Mouse (Mus musculus) bone marrow, adult 2 months (tissue): ENCODE results near the gene Sohlh2. TPM values are rescaled to one million over a fixed set of nuclear protein-coding genes. Genes with fewer than 3 reads are reported as not detected.

Experiments used
- H3K27ac ChIP-seq: fragments of 200-500 bp; 2 replicates; pipeline ENCODE4 v1.5.1; 2012; ENCODE audit warnings: low read depth, mild to moderate bottlenecking, control low read depth, inconsistent platforms, low read length; ENCODE audit not compliant: control insufficient read depth, poor library complexity, insufficient read depth
- H3K4me1 ChIP-seq: fragments of 200-500 bp; 2 replicates; pipeline ENCODE4 v1.6.1; 2011; ENCODE audit warnings: low read length; ENCODE audit not compliant: control insufficient read depth, insufficient read depth
- H3K4me3 ChIP-seq: fragments of 200-500 bp; replicated peaks from 2 replicates; pipeline ENCODE3; 2011; ENCODE audit warnings: mild to moderate bottlenecking, low read depth, low read length, control low read depth; ENCODE audit not compliant: control insufficient read depth
- CTCF ChIP-seq: fragments of 200-500 bp; IDR thresholded peaks from 2 replicates; pipeline ENCODE4 v1.5.1; 2011; ENCODE audit warnings: low read length, control low read depth; ENCODE audit not compliant: control insufficient read depth, insufficient read depth
- POLR2A ChIP-seq: fragments of 200-500 bp; IDR thresholded peaks from 2 replicates; pipeline ENCODE4 v1.6.1; 2011; ENCODE audit warnings: low read depth, mild to moderate bottlenecking, control low read depth, low read length, borderline replicate concordance; ENCODE audit not compliant: control insufficient read depth
- WGBS: fragments of 180-500 bp; shearing (Covaris S2); methylation state at CpG from one replicate; pipeline ENCODE4 v1.1.7; 2018; 5-methylcytosine and 5-hydroxymethylcytosine counted together
- polyA plus RNA-seq: library from polyadenylated mRNA; stranded (reverse); fragments of >200 nt; gene quantifications from 2 replicates; pipeline ENCODE4 v1.2.4, GENCODE M21; 2011; ENCODE audit warnings: low replicate concordance; ENCODE audit not compliant: missing spikeins, insufficient read depth, insufficient read length

Sohlh2 gene
- not detected in 2 replicates for polyA plus RNA-seq

DNA sequence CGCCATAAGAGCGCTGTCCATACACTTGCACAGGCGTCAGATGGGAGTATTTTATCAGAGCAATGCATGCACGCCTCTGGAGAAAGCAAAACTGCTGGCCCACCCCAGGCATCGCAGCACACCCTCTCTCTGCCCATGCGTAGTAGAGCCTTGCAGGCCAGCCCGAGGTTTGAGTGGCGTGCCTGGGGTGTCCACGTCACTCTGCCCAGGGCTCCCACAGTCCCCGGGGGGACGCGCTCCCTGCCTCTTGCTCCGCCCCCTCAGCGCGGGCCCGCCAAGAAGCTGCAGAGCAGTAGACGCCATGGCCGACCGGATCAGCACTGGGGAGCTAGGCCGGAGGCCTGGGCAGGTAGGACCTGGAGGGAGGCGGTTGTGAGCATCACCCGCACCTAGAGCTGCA is at the start of gene Sohlh2:
Gene Sohlh2, plus strand, starts transcription at position 263 of the 400 bp plus-strand sequence.
- Histone ChIP-seq H3K4me1 (no peaks in the 10 kb centered on the region), H3K27ac (no peak within 1 kb of the TSS), H3K4me3 (no peak within 1 kb of the TSS)
- WGBS, result 86% methylated on average over 22 of the region's 22 CpGs
- TF ChIP-seq CTCF, result no peak
- no peak for TF ChIP-seq POLR2A

DNA sequence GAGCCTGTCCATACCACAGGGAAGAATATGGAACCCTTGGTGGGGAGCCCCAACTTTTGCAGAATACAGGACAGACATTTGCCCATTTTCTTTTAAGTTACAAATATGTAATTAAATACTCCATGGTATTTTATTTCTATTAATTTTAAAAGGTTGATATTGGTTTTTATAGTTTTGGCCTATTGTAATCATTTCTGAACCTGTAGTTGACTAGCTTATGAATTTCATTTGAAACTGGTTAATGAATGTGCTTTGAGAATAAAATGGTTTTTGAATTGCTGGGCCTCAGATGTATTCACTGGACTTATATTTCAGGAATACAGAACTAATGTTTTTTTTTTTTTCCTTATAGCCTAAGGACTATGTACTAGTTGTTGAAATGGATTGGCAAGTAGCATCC is 44.8 kb upstream of the Sohlh2 start, which contains the start of gene Ccdc169:
Gene Ccdc169, plus strand, starts transcription at position 301 of the 400 bp plus-strand sequence.
- H3K27ac ChIP-seq, result no peak within 1 kb of the TSS
- H3K4me1 ChIP-seq, result no peaks in the 10 kb centered on the region
- H3K4me3 ChIP-seq, result no peak within 1 kb of the TSS
- TF ChIP-seq POLR2A (no peak), CTCF (no peak)

DNA sequence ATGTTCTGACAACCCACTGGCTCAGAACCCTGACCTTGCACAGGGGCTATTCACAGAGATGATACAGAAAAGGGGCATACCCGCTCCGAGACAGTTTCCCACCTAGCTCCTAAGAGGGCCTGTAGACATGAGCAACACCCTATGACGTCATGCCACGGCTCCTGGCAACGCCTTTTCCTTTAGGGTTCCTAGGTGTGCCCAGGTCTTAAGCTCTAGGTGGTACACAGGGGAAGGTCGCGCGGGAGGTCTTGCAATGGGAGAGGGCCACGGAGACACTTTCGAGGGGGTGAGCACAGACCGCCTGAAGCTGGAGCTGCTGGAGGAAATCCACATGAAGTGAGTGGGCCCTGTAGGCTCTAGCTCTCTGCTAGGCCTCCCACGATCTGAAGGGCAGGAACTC is 42.0 kb upstream of the Sohlh2 start:
- 87% methylated on average over 12 of the region's 12 CpGs for WGBS
- Histone ChIP-seq H3K4me1 (no peaks in the 10 kb centered on the region), H3K27ac (no peak overlapping the region), H3K4me3 (no peak overlapping the region)
- TF ChIP-seq CTCF (no peak), POLR2A (no peak)

DNA sequence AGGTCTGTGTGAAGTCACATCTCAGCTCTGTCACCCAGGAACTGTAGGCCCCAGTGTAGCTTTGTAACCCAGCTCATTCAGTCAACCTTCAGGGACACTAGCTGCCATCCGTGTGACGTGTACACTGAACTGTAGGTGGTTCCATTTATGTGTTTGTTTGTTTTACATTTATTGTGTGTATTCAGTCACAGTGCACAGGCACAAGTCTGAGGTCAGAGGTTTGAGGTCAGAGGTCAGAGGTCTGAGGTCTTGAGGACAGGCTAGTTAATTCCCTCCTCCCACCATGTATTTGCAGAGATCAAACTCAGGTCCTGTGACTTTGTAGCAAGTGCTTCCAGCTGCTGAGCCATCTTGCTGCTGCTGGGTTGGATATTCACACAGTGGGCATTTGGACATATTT is 40.4 kb upstream of the Sohlh2 start:
- TF ChIP-seq POLR2A (no peak), CTCF (no peak)
- no peak overlapping the region for H3K4me3 ChIP-seq
- 93% methylated on average over 2 of the region's 2 CpGs for WGBS
- H3K4me1 ChIP-seq, result no peaks in the 10 kb centered on the region
- no peak overlapping the region for H3K27ac ChIP-seq

DNA sequence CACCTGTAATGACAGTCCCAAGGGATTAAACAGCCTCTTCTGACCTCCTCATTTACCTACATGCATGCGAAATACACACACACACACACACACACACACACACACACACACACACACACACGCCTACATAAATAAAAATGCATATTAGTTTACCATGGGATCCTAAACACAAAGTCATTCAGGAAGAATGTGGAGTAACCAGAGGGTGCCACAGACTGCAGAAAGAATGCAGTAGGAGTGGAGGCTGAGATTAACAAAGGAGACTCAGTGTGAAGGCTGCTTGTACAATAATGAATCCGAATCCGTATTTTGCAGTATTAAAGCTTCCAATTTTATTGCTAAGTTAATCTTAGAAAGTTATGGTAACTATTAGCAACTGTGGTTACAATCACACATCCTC is 36.9 kb upstream of the Sohlh2 start:
- H3K4me3 ChIP-seq, result no peak overlapping the region
- no peaks in the 10 kb centered on the region for H3K4me1 ChIP-seq
- WGBS, result 80% methylated on average over 4 of the region's 4 CpGs
- no peak overlapping the region for H3K27ac ChIP-seq
- TF ChIP-seq CTCF, result no peak
- no peak for TF ChIP-seq POLR2A

DNA sequence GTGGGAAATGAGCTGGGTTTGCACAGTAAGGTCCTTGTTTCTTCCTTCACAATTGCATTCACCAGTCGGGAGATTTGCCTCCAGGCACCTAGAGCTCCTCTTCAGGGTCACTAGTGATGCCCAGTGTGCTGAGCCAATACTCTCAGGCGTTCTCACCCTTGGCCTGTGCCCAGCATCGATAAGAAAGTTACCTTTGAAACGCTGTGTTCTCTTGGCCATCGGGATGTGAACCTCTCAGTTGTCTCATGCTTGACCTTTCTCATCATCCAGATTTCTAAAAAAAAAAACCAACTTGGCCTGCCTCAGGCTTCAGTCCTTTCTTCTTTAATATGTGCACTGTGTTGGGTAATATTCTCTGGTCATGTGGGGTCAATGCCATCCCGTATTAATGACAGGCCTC is 35.4 kb upstream of the Sohlh2 start:
- TF ChIP-seq CTCF (no peak), POLR2A (no peak)
- no peak overlapping the region for H3K27ac ChIP-seq
- WGBS, result 78% methylated on average over 6 of the region's 6 CpGs
- no peaks in the 10 kb centered on the region for H3K4me1 ChIP-seq
- no peak overlapping the region for H3K4me3 ChIP-seq

DNA sequence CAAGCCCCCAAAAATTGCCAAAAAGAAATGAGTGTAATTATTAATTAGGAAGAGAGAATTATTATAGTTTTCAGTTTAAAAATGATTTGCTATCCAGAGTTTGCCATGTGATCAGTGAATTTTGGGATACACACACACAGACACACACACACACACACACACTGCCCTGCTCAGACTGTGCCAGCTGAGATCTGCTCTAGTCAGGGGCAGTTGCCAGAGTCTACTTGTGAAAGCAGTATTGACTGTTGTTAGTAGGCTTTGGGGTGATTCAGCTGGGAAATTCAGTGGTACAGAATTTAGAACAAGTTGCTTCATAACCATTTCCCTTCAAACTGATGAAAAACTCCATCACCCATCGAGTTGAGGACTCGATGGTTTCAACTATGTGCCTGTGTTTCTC is 34.7 kb upstream of the Sohlh2 start:
- Histone ChIP-seq H3K4me1 (no peaks in the 10 kb centered on the region), H3K4me3 (no peak overlapping the region), H3K27ac (no peak overlapping the region)
- TF ChIP-seq CTCF (no peak), POLR2A (no peak)
- WGBS, result 51% methylated on average over 2 of the region's 2 CpGs

DNA sequence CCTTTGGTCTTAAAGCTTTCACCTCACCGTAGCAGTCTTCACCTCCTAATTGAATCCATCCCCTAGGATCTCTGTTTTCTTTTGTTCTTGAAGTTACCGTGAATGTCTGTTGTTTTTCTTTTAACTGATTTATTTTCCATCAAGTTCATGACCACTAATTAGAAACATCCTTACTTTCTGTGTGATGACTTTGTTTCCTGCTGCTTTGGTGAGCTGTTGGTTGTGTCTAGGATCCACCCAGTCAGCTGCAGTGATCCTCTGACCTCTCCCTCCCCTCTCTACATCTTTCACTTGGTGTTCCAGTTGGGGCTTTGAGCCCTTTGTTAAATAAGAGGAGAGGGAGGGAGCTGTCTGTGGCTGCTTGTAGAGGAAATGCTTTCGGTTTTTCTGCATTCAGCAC is 33.7 kb upstream of the Sohlh2 start:
- no peak for TF ChIP-seq POLR2A
- TF ChIP-seq CTCF, result no peak

DNA sequence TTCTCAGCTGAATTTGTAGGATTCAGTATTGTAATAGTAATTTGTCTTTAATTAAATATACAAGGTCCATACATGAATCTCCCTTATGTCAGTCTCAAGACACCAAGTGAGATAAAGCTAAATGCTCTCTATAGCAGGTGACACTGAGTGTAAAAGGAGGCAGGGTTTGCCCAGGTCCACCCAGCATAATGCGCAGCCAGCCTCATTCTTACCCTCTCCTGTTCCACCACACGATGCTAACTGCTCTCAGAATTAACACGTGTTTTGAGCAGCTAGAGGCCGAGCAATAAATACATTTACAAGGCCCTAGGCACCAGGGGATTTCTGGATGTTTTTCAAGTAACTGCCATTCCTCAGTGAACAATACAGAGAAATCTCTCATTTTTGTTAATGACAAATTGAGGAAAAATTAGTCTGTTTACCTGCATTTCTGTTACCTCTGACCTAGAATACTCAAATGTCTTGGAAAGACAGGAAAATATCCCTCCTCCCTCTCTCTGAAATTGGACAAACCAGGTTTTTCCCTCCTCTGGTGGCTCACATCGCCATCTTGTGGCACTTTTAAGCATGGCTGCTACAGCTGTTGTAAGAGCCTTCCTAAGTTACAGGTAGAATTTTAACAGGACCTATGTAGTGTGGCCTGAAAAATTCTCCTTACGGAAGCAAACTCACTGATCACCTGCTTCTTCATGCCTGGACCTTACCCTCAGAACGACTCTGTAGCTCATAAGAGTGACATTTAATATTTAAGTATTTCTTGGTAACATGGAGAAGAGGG is 30.0 kb upstream of the Sohlh2 start:
- no peak for TF ChIP-seq POLR2A
- TF ChIP-seq CTCF, result no peak
- no peaks in the 10 kb centered on the region for H3K4me1 ChIP-seq
- H3K4me3 ChIP-seq, result no peak overlapping the region
- no peak overlapping the region for H3K27ac ChIP-seq
- 45% methylated on average over 7 of the region's 7 CpGs for WGBS

More for the DNA sequence above, 33.7 kb upstream of the Sohlh2 start:
- no peak overlapping the region for H3K4me3 ChIP-seq
- WGBS, result 53% methylated on average over 3 of the region's 3 CpGs
- H3K4me1 ChIP-seq, result no peaks in the 10 kb centered on the region
- no peak overlapping the region for H3K27ac ChIP-seq
